Mouse (Mus musculus) heart, embryonic 11.5 days (tissue): ENCODE measurements around the gene Ttll5. TPM values are rescaled to one million over a fixed set of nuclear protein-coding genes. Genes with fewer than 3 reads are reported as not detected.

Experiments used
- ATAC-seq: fragments of 200-750 bp; cut with Nextera tagmentation; replicated peaks from 2 replicates; pipeline ENCODE4 v1.8.0; 2017; ENCODE audit warnings: moderate library complexity; ENCODE audit not compliant: insufficient number of reproducible peaks, low FRiP score, low TSS enrichment
- H3K27ac ChIP-seq: fragments of 300-500 bp; sonication (generic); 2 replicates; pipeline ENCODE4 v1.5.1; 2014; ENCODE audit warnings: mild to moderate bottlenecking, low read depth, low read length
- H3K27me3 ChIP-seq: fragments of 300-500 bp; sonication (generic); 2 replicates; pipeline ENCODE4 v1.6.1; 2014; ENCODE audit warnings: mild to moderate bottlenecking, low read length, mixed read lengths; ENCODE audit not compliant: control insufficient read depth, insufficient read depth
- H3K36me3 ChIP-seq: fragments of 300-500 bp; sonication (generic); 2 replicates; pipeline ENCODE4 v1.6.1; 2014; ENCODE audit warnings: mild to moderate bottlenecking, low read length, moderate library complexity, mixed read lengths; ENCODE audit not compliant: control insufficient read depth, insufficient read depth
- H3K4me1 ChIP-seq: fragments of 300-500 bp; sonication (generic); 2 replicates; pipeline ENCODE4 v1.6.1; 2014; ENCODE audit warnings: low read length; ENCODE audit not compliant: control insufficient read depth, insufficient read depth
- H3K4me2 ChIP-seq: fragments of 300-500 bp; sonication (generic); 2 replicates; pipeline ENCODE4 v1.6.1; 2014; ENCODE audit warnings: mild to moderate bottlenecking, moderate library complexity
- H3K4me3 ChIP-seq: fragments of 300-500 bp; sonication (generic); 2 replicates; pipeline ENCODE4 v1.5.1; 2014; ENCODE audit warnings: low read depth, low read length
- H3K9ac ChIP-seq: fragments of 300-500 bp; sonication (generic); 2 replicates; pipeline ENCODE4 v1.6.1; 2014; ENCODE audit warnings: mild to moderate bottlenecking, low read depth, low read length, moderate library complexity
- H3K9me3 ChIP-seq: fragments of 300-500 bp; sonication (generic); replicated peaks from 2 replicates; pipeline ENCODE4 v1.6.1; 2016; ENCODE audit warnings: low read length; ENCODE audit not compliant: control insufficient read depth
- WGBS: fragments of 180-500 bp; shearing (Covaris S2); extraction: QIAGEN DNeasy Blood & Tissue Kit; methylation state at CpG from one replicate; pipeline ENCODE4 v1.1.7; 2014; ENCODE audit not compliant: insufficient replicate concordance; 5-methylcytosine and 5-hydroxymethylcytosine counted together
- polyA plus RNA-seq: library from polyadenylated mRNA; unstranded; fragments of >200 nt; fragmentation: Nextera tagmentation; extraction: Ambion mirVana; gene quantifications from 2 replicates; pipeline ENCODE4 v1.2.1, GENCODE M21; 2014

Gene Ttll5
- polyA plus RNA-seq, 1 experiment from 2014 or later, result 16.2 TPM

DNA sequence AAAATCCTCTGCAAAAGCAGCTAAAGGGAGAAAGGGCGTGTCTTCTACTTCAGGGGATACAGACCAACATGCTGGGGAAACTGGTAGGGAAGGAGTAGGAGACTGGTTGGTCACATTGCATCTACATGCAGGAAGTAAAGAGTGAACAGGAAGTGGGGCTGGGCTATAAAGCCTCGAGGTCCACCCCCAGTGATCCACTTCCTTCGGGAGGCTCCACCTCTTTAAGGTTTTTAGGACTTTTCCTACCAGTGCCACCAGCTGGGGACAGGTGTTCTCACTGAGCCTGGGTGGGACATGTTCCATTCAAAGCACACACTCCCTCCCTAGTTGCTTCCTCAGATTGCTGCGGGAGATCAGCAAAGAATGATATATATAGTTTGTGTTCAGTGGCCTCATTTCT is 29.4 kb downstream of the Ttll5 start:
- WGBS, result 84% methylated on average over 4 of the region's 4 CpGs
- no peak overlapping the region for H3K9ac ChIP-seq

DNA sequence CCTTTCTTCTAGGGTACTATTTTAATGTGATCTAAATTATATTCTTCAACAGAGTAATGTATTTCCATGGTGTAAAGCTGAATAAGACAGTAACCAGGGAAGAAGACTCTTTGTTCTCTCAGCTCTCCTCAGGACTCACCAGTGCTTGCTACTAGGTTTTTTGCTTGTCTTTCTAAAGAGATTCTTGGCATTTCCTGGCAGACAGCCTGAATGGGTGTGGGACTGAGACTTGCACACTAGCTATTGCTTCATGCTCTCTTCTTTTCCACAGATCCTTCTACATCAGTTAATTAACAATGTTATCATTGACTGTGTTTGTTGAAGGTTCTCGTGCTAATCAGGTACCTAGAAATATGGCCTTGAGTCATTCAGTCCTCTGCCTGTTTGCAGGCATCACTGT is 29.8 kb downstream of the Ttll5 start:
- H3K4me1 ChIP-seq, result no peaks in the 10 kb centered on the region

More for the DNA sequence above, 29.4 kb downstream of the Ttll5 start:
- Histone ChIP-seq H3K27me3 (no peaks in the 10 kb centered on the region), H3K36me3 (0 out of 2 replicates have a peak, but pooled peaks cover 3% of the 10 kb centered on the region), H3K4me2 (no peak overlapping the region), H3K4me3 (no peak overlapping the region), H3K27ac (no peak overlapping the region), H3K9me3 (no peaks in the 10 kb centered on the region), H3K4me1 (no peaks in the 10 kb centered on the region)
- ATAC-seq, result no peak

DNA sequence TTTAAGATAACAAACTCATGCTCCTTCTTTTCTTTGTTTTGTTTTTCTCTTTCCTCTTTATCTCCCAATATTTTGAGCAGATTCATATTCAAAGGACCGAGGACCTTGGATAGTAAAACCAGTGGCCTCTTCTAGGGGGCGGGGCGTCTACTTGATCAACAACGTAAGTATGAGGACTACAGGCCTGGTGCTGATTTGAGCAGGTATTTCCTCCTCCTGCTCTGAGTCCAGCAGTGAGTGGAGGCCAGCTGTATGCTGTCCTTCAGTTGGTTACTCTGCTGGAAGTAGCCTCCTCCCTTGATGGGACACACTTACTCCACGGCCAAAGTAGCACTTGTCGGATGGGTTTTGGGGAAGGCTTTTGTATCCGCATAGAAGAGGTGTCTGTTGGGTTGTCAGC is 32.8 kb downstream of the Ttll5 start:
- H3K4me3 ChIP-seq, result no peak overlapping the region
- no peaks in the 10 kb centered on the region for H3K27me3 ChIP-seq
- no peak overlapping the region for H3K9ac ChIP-seq
- H3K4me2 ChIP-seq, result no peak overlapping the region
- 0 out of 2 replicates have a peak, but pooled peaks cover 3% of the 10 kb centered on the region for H3K36me3 ChIP-seq
- 78% methylated on average over 7 of the region's 7 CpGs for WGBS
- no peaks in the 10 kb centered on the region for H3K9me3 ChIP-seq
- H3K4me1 ChIP-seq, result no peaks in the 10 kb centered on the region
- ATAC-seq, result no peak
- no peak overlapping the region for H3K27ac ChIP-seq

More for the DNA sequence above, 29.8 kb downstream of the Ttll5 start:
- Histone ChIP-seq H3K27ac (no peak overlapping the region), H3K27me3 (no peaks in the 10 kb centered on the region), H3K9ac (no peak overlapping the region), H3K36me3 (0 out of 2 replicates have a peak, but pooled peaks cover 3% of the 10 kb centered on the region), H3K9me3 (no peaks in the 10 kb centered on the region), H3K4me2 (no peak overlapping the region), H3K4me3 (no peak overlapping the region)
- ATAC-seq, result no peak
- 67% methylated on average over 1 of the region's 1 CpGs for WGBS

DNA sequence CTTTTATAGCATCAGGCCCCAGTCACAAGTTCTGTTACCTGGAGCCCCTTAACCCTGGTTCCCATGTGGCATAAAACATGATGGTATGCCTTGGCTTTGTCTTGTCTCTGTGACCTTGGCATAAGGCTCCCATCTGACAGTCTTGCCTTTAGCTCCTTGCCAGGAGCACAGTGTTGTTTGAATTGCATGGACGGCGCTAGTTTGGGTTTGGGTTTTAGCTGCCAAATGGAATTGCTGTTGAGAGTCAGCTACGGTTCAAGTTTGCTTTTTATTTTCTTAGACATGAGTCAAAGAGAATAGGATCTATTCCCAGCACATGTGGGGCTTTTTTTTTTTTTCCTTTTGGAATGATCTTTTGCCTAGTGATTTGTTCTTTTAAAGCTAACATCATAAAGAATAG is 34.7 kb downstream of the Ttll5 start:
- Histone ChIP-seq H3K4me1 (no peaks in the 10 kb centered on the region), H3K4me3 (no peak overlapping the region), H3K27me3 (no peaks in the 10 kb centered on the region), H3K27ac (no peak overlapping the region), H3K9me3 (no peaks in the 10 kb centered on the region), H3K9ac (no peak overlapping the region), H3K36me3 (no peaks in the 10 kb centered on the region; the same call in 1 of the 2 replicates), H3K4me2 (no peak overlapping the region)
- ATAC-seq, result no peak
- 84% methylated on average over 3 of the region's 3 CpGs for WGBS

DNA sequence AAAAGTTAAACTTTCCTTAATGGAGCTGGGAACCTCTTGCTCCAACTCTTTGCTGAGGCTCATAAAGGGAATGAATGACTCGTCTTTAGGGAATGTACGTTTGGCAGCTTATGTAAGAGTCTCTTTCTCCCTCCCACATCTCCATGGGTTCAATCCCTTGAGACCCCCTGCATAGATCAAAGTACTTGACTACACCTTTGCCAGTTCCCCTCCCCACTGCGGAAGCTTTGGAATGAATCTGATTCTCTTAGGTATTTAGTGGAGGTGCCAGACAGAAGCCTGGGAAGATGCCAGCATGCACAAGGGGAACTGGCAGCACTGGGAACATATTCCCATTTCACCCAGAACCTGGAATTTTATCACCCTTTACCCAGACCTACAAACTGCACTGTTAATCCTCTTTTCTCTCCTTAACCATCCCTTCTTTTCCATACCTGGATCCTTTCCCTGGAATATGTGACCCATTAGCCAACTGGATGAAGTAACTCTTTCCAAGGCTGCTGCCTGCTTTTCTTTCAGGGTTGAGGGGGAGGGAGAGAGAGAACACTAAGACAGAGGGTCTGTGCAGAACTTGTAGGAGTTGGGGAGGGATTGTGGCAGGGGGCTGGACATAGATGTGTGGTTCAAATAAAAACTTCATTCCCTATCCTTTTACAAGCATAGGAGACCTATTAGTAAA is 35.2 kb downstream of the Ttll5 start:
- no peak overlapping the region for H3K4me2 ChIP-seq
- 52% methylated on average over 3 of the region's 3 CpGs for WGBS
- H3K9ac ChIP-seq, result no peak overlapping the region
- no peak overlapping the region for H3K4me3 ChIP-seq
- H3K27ac ChIP-seq, result no peak overlapping the region
- no peaks in the 10 kb centered on the region for H3K4me1 ChIP-seq
- ATAC-seq, result no peak
- H3K27me3 ChIP-seq, result no peaks in the 10 kb centered on the region
- no peaks in the 10 kb centered on the region; the same call in 1 of the 2 replicates for H3K36me3 ChIP-seq
- no peaks in the 10 kb centered on the region for H3K9me3 ChIP-seq

GRCm38 (mm10) chr12:85862514-85862913 is 38.1 kb downstream of the Ttll5 start:
- Histone ChIP-seq H3K4me1 (no peaks in the 10 kb centered on the region), H3K27ac (no peak overlapping the region), H3K36me3 (no peaks in the 10 kb centered on the region; the same call in 1 of the 2 replicates), H3K9ac (no peak overlapping the region), H3K9me3 (no peaks in the 10 kb centered on the region), H3K27me3 (no peaks in the 10 kb centered on the region), H3K4me3 (no peak overlapping the region), H3K4me2 (no peak overlapping the region)
- 63% methylated on average over 2 of the region's 2 CpGs for WGBS
- ATAC-seq, result no peak

GRCm38 (mm10) chr12:85865526-85865925 is 41.1 kb downstream of the Ttll5 start:
- H3K36me3 ChIP-seq, result no peaks in the 10 kb centered on the region; the same call in 1 of the 2 replicates
- ATAC-seq, result no peak
- no peaks in the 10 kb centered on the region for H3K9me3 ChIP-seq
- H3K4me2 ChIP-seq, result no peak overlapping the region
- peaks cover 7% of the 10 kb centered on the region for H3K4me1 ChIP-seq
- no peak overlapping the region for H3K4me3 ChIP-seq
- 84% methylated on average over 3 of the region's 3 CpGs for WGBS
- no peaks in the 10 kb centered on the region for H3K27me3 ChIP-seq
- H3K27ac ChIP-seq, result no peak overlapping the region
- H3K9ac ChIP-seq, result no peak overlapping the region

DNA sequence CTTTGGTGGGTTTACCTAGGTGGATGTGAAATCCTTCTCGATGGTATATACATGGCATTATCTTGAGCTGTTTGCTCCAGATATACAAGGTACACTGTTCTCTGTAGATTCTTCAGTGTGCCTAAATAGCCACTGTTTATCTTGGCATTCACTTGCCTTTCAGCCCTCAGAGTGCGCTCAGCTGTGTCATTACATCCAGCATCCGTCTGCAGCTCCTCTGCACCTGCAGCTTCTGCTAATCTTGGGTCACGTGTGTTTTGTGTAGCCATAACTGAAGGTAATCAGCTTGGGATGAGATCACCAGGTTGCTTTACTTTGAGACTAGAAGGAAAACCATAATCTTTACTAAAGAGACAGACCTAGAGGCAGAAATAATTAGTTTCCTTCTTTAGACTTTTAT is 42.2 kb downstream of the Ttll5 start:
- Histone ChIP-seq H3K4me1 (peaks cover 7% of the 10 kb centered on the region), H3K4me3 (no peak overlapping the region), H3K27me3 (no peaks in the 10 kb centered on the region), H3K27ac (no peak overlapping the region), H3K9ac (no peak overlapping the region), H3K4me2 (no peak overlapping the region), H3K9me3 (no peaks in the 10 kb centered on the region), H3K36me3 (no peaks in the 10 kb centered on the region; the same call in 1 of the 2 replicates)
- no peak for ATAC-seq
- WGBS, result 72% methylated on average over 4 of the region's 4 CpGs

DNA sequence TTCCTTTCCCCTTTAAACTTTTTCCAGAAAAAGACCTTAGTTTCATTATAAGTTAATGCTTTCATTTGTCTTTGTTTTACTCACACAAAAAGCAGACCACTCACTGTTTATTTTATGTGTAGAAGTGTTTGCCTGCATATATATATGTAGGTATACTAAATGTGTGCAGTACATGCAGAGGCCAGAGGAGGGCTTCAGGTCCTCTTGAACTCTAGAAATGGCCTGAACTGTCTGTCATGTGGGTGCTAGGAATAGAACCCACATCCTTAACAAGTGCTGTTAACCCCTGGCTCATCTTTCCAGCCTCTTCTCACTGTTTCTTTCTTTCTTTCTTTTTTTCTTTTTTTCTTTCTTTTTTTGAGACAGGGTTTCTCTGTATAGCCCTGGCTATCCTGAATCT is 42.7 kb downstream of the Ttll5 start:
- Histone ChIP-seq H3K27ac (no peak overlapping the region), H3K27me3 (no peaks in the 10 kb centered on the region), H3K4me3 (no peak overlapping the region), H3K36me3 (no peaks in the 10 kb centered on the region; the same call in 1 of the 2 replicates), H3K9ac (no peak overlapping the region), H3K9me3 (no peaks in the 10 kb centered on the region), H3K4me2 (no peak overlapping the region), H3K4me1 (peaks cover 7% of the 10 kb centered on the region)
- ATAC-seq, result no peak
